Mouse (Mus musculus) stomach, adult 2 months (tissue): ENCODE results near the gene Ncoa6. TPM values are rescaled to one million over a fixed set of nuclear protein-coding genes. Genes with fewer than 3 reads are reported as not detected.

Experiments
- polyA plus RNA-seq: library from polyadenylated mRNA; depleted of rRNA; stranded (reverse); fragments of >200 nt; gene quantifications from 2 replicates; pipeline ENCODE4 v1.2.3, GENCODE M21; 2012; rRNA removed

The Ncoa6 gene
- polyA plus RNA-seq: 2.5 and 5.7 TPM in 2 replicates

GRCm38 (mm10) chr2:155473570-155474088 lies at the start of gene Ncoa6:
Gene Ncoa6 (minus strand): TSS chr2:155473894.

GRCm38 (mm10) chr2:155517455-155518423 lies 44.0 kb upstream of the Ncoa6 start, which contains the start of the genes Acss2 and Ggt7:
Gene Acss2 (plus strand): TSS chr2:155517948.
Gene Ggt7 (minus strand): TSS chr2:155518237.

GRCm38 (mm10) chr2:155380261-155381059 lies 93.2 kb downstream of the Ncoa6 start, which contains the start of gene Trp53inp2:
Gene Trp53inp2 (plus strand): TSS chr2:155381059.

GRCm38 (mm10) chr2:155356971-155357591 lies 116.6 kb downstream of the Ncoa6 start, which contains the start of gene Pigu:
Gene Pigu (minus strand): TSS chr2:155357430.

Other genes starting within 250 kb of the Ncoa6 start
- 84.3 and 84.5 TPM in 2 replicates for gene Dynlrb1, start 237.4 kb downstream of the Ncoa6 start, polyA plus RNA-seq
- 253 and 641 TPM in 2 replicates for gene Map1lc3a, start 197.6 kb downstream of the Ncoa6 start, polyA plus RNA-seq
- gene Pigu, start 116.5 kb downstream of the Ncoa6 start, polyA plus RNA-seq: 14.6 and 16.0 TPM in 2 replicates
- 147 and 267 TPM in 2 replicates for gene Trp53inp2, start 92.8 kb downstream of the Ncoa6 start, polyA plus RNA-seq
- 11.1 and 13.2 TPM in 2 replicates for gene Acss2, start 44.1 kb upstream of the Ncoa6 start, polyA plus RNA-seq
- gene Ggt7, start 44.3 kb upstream of the Ncoa6 start, polyA plus RNA-seq: 9.5 and 12.7 TPM in 2 replicates
- gene Gss, start 118.9 kb upstream of the Ncoa6 start, polyA plus RNA-seq: 59.0 and 67.1 TPM in 2 replicates
- 0.02 TPM in 1 of 2 replicates, not detected in the other for gene Myh7b, start 137.3 kb upstream of the Ncoa6 start, polyA plus RNA-seq
- 72.7 and 87.2 TPM in 2 replicates for gene Trpc4ap, start 218.5 kb upstream of the Ncoa6 start, polyA plus RNA-seq